8 mouse cellular contexts compared by ENCODE assay signal in the genomic region with DNA sequence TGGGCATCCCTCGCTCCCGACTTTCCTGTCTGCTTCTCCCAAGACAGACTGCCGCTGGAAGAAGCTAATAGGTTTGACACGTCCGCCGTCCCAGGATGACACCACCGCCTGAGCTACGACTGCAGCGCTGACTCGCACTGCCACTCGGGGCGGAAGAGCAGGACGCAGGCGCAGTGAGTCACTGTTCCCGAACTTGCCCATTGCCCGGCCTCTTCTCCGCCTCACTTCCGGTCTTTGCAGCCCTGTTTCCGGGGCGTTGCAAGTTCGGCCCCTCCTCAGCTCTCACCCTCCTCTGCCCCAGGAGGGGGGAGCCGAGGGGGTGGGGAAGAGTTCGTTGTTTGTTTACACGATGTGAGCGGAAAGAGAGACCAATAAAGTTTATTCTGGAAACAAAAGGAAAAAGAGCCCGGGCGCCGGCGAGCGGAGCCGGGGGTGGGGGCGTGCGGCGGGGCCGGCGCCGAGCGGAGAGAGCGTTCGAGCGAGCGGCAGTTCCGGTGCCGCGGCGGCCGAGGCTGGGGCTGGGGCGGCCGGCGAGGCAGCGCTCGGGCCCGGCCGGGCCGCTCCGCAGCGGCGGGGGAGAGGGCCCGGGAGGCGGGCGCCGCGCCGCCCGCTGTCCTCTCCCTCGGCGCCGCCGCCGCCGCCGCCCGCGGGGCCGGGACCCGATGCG. TPM values are rescaled to one million over a fixed set of nuclear protein-coding genes. Genes with fewer than 3 reads are reported as not detected.
DNase-seq lines count a peak whose midpoint lies in the region; ATAC-seq lines count a peak whose summit lies in the region.

No protein-coding gene starts in this region.

- H3K9me3 ChIP-seq in hindbrain, embryonic 12.5 days (replicated peaks): no peaks in the 10 kb centered on the region

- H3K4me1 ChIP-seq in hindbrain, embryonic 12.5 days: peaks cover 29% of the 10 kb centered on the region

- no peaks in the 10 kb centered on the region for H3K36me3 ChIP-seq in hindbrain, embryonic 12.5 days

- peak overlapping the region; percentile 66 for H3K4me2 ChIP-seq in hindbrain, embryonic 12.5 days (replicated peaks)

- H3K9ac ChIP-seq in hindbrain, embryonic 12.5 days: peak overlapping the region; percentile 97

- H3K27ac ChIP-seq in hindbrain, embryonic 12.5 days: peak overlapping the region; percentile 97

- peak overlapping the region; percentile 95 for H3K4me3 ChIP-seq in hindbrain, embryonic 12.5 days

- WGBS in hindbrain, embryonic 12.5 days: under 1% methylated on average over 55 of the region's 77 CpGs

- peak; percentile 99 for DNase-seq in NIH3T3 (ENCODE audit: low read depth)
- peak; percentile 98 to 99 for DNase-seq in cerebellum, postnatal 10 days
- DNase-seq in frontal cortex, postnatal 10 days (ENCODE audit: low spot score in 2 of 2): peak; percentile 96 to 97
- DNase-seq in layer of hippocampus, postnatal 14 days (ENCODE audit: low spot score in 2 of 2): peak; percentile 94 to 98
- DNase-seq in lung, postnatal 14 days: peak; percentile 97
- peak; percentile 98 for DNase-seq in retina, adult 2 months (ENCODE audit: low read depth, low spot score)
- DNase-seq in thymus, postnatal 36 days: peak; percentile 95 to 98

- ATAC-seq in hindbrain, embryonic 12.5 days (ENCODE audit: low FRiP score): peak; percentile 98

- no peaks in the 10 kb centered on the region for H3K27me3 ChIP-seq in hindbrain, embryonic 12.5 days

RNA-seq across cellular contexts. Expression of a gene that starts 0.5 kb away (rescaled TPM):
- 12.7 and 14.2 TPM in 2 replicates for polyA plus RNA-seq in hindbrain, embryonic 12.5 days (2016; fragmentation: Nextera tagmentation; extraction: Ambion mirVana)
- 10 to 100 TPM; 47.7 to 54.5 TPM for total RNA-seq in layer of hippocampus, postnatal 14 days (2021)

RNA-seq across cellular contexts. Expression of a gene that starts 31.1 kb away (rescaled TPM):
- 9.4 and 10.1 TPM in 2 replicates for polyA plus RNA-seq in hindbrain, embryonic 12.5 days (2016; fragmentation: Nextera tagmentation; extraction: Ambion mirVana)
- 10 to 100 TPM; 83.6 TPM for total RNA-seq in layer of hippocampus, postnatal 14 days (2021)

Comparison
In these comparisons a context has a peak if more than half of its experiments do, and no peak if none do; other contexts are left out.
1. Peak in every context shown above with its lines: DNase-seq, ATAC-seq, H3K4me3 ChIP-seq and H3K27ac ChIP-seq.